ENCODE assay signal across 13 mouse cellular contexts in genomic region chr9:17500161-17500756, GRCm38 (mm10).
DNase-seq lines count a peak whose midpoint lies in the region; ATAC-seq and TF ChIP-seq lines count a peak whose summit lies in the region.
"Had no signal": no experiment of that assay in that cellular context is flagged by ENCODE, and none has a peak within 500 bp of the region (broad histone marks: within the 10 kb centered on the region; RNA-seq: fewer than 3 reads in every experiment).

No protein-coding gene starts in this region.

- no peaks in the 10 kb centered on the region for H3K9me3 ChIP-seq in forebrain, embryonic 14.5 days (replicated peaks; ENCODE audit: control insufficient read depth, low read length)
- H3K9me3 ChIP-seq in forebrain, embryonic 16.5 days (ENCODE audit: control insufficient read depth, low read length), result no peaks in the 10 kb centered on the region
- H3K9me3 ChIP-seq in lung, embryonic 16.5 days (ENCODE audit: control insufficient read depth, low read length), result no peaks in the 10 kb centered on the region
- H3K9me3 ChIP-seq in hindbrain, embryonic 14.5 days (ENCODE audit: control insufficient read depth, low read length), result no peaks in the 10 kb centered on the region
- no peaks in the 10 kb centered on the region for H3K9me3 ChIP-seq in midbrain, postnatal 0 days (ENCODE audit: low read length)
- H3K9me3 ChIP-seq: G1E had no signal

- no peak overlapping the region for H3K27ac ChIP-seq in forebrain, embryonic 14.5 days (ENCODE audit: low read depth, low read length)
- no peak overlapping the region for H3K27ac ChIP-seq in forebrain, embryonic 16.5 days (ENCODE audit: low read length)
- no peak overlapping the region for H3K27ac ChIP-seq in lung, embryonic 16.5 days (ENCODE audit: low read length)
- no peak overlapping the region for H3K27ac ChIP-seq in hindbrain, embryonic 14.5 days
- H3K27ac ChIP-seq in midbrain, postnatal 0 days (ENCODE audit: low read depth, low read length), result no peak overlapping the region

- H3K4me1 ChIP-seq in forebrain, embryonic 14.5 days (ENCODE audit: control insufficient read depth, insufficient read depth, low read length), result no peaks in the 10 kb centered on the region
- no peaks in the 10 kb centered on the region for H3K4me1 ChIP-seq in forebrain, embryonic 16.5 days (replicated peaks; ENCODE audit: control insufficient read depth, insufficient read depth, low read length)
- H3K4me1 ChIP-seq in lung, embryonic 16.5 days (replicated peaks; ENCODE audit: control insufficient read depth, insufficient read depth, low read length), result no peaks in the 10 kb centered on the region
- no peaks in the 10 kb centered on the region for H3K4me1 ChIP-seq in hindbrain, embryonic 14.5 days (replicated peaks; ENCODE audit: control insufficient read depth, insufficient read depth, low read length)
- no peaks in the 10 kb centered on the region for H3K4me1 ChIP-seq in midbrain, postnatal 0 days (ENCODE audit: insufficient read depth, low read length)

- DNase-seq in forebrain, embryonic 14.5 days (ENCODE audit: low spot score), result peak; percentile 45
- no peak for DNase-seq in lung, postnatal 10 days
- DNase-seq in hindbrain, embryonic 14.5 days (ENCODE audit: low spot score), result no peak
- peak; percentile 0 for DNase-seq in midbrain, postnatal 0 days (ENCODE audit: low spot score)
- DNase-seq in frontal cortex, adult 2 months (ENCODE audit: extremely low spot score in 1 of 2, low spot score in 1 of 2), result no peak
- no peak for DNase-seq in cerebellum, postnatal 14 days
- DNase-seq: adrenal gland, postnatal 25 days; gastrocnemius, postnatal 36 days; lung, adult 2 months; thymus, postnatal 36 days had no signal

- no peaks in the 10 kb centered on the region for H3K27me3 ChIP-seq in forebrain, embryonic 14.5 days (replicated peaks; ENCODE audit: control insufficient read depth, insufficient read depth, low read length)
- no peaks in the 10 kb centered on the region for H3K27me3 ChIP-seq in forebrain, embryonic 16.5 days (replicated peaks; ENCODE audit: control insufficient read depth, insufficient read depth, low read length)
- H3K27me3 ChIP-seq in lung, embryonic 16.5 days (ENCODE audit: control insufficient read depth, insufficient read depth, low read depth, low read length), result no peaks in the 10 kb centered on the region
- no peaks in the 10 kb centered on the region for H3K27me3 ChIP-seq in hindbrain, embryonic 14.5 days (ENCODE audit: control insufficient read depth, insufficient read depth, low read length)
- H3K27me3 ChIP-seq in midbrain, postnatal 0 days (ENCODE audit: insufficient read depth, low read length), result no peaks in the 10 kb centered on the region

- no peak overlapping the region for H3K4me2 ChIP-seq in forebrain, embryonic 14.5 days (ENCODE audit: low read length)
- no peak overlapping the region for H3K4me2 ChIP-seq in forebrain, embryonic 16.5 days (ENCODE audit: low read length)
- H3K4me2 ChIP-seq in lung, embryonic 16.5 days (ENCODE audit: low read depth, low read length), result no peak overlapping the region
- H3K4me2 ChIP-seq in hindbrain, embryonic 14.5 days (replicated peaks), result no peak overlapping the region
- H3K4me2 ChIP-seq in midbrain, postnatal 0 days (ENCODE audit: low read depth, low read length, poor library complexity, severe bottlenecking), result no peak overlapping the region

- H3K9ac ChIP-seq in forebrain, embryonic 14.5 days (ENCODE audit: low read length), result no peak overlapping the region
- H3K9ac ChIP-seq in forebrain, embryonic 16.5 days (replicated peaks; ENCODE audit: low read depth, low read length), result no peak overlapping the region
- H3K9ac ChIP-seq in lung, embryonic 16.5 days (ENCODE audit: low read length), result no peak overlapping the region
- no peak overlapping the region for H3K9ac ChIP-seq in hindbrain, embryonic 14.5 days
- H3K9ac ChIP-seq in midbrain, postnatal 0 days (replicated peaks; ENCODE audit: low read length, poor library complexity, severe bottlenecking), result no peak overlapping the region

- peak; percentile 46 for ATAC-seq in forebrain, embryonic 14.5 days
- ATAC-seq in forebrain, embryonic 16.5 days, result no peak
- ATAC-seq in lung, embryonic 16.5 days (ENCODE audit: low read depth), result peak; percentile 45; the same call in 1 of the 2 replicates
- ATAC-seq in hindbrain, embryonic 14.5 days (ENCODE audit: low FRiP score), result peak; percentile 68; the same call in 1 of the 2 replicates
- no peak for ATAC-seq in midbrain, postnatal 0 days (ENCODE audit: low FRiP score)

- H3K36me3 ChIP-seq in forebrain, embryonic 14.5 days (ENCODE audit: control insufficient read depth, insufficient read depth, low read length), result no peaks in the 10 kb centered on the region
- no peaks in the 10 kb centered on the region for H3K36me3 ChIP-seq in forebrain, embryonic 16.5 days (ENCODE audit: control insufficient read depth, insufficient read depth)
- H3K36me3 ChIP-seq in lung, embryonic 16.5 days (ENCODE audit: control insufficient read depth, insufficient read depth, low read length), result no peaks in the 10 kb centered on the region
- H3K36me3 ChIP-seq in hindbrain, embryonic 14.5 days (replicated peaks; ENCODE audit: control insufficient read depth, insufficient read depth), result no peaks in the 10 kb centered on the region
- no peaks in the 10 kb centered on the region for H3K36me3 ChIP-seq in midbrain, postnatal 0 days (ENCODE audit: insufficient read depth, low read length)
- H3K36me3 ChIP-seq: G1E had no signal

- H3K4me3 ChIP-seq in forebrain, embryonic 14.5 days (ENCODE audit: low read depth, low read length), result no peak overlapping the region
- H3K4me3 ChIP-seq in forebrain, embryonic 16.5 days (replicated peaks; ENCODE audit: low read length), result no peak overlapping the region
- H3K4me3 ChIP-seq in lung, embryonic 16.5 days (ENCODE audit: low read length), result no peak overlapping the region
- H3K4me3 ChIP-seq in hindbrain, embryonic 14.5 days (replicated peaks; ENCODE audit: low read length), result no peak overlapping the region
- no peak overlapping the region for H3K4me3 ChIP-seq in midbrain, postnatal 0 days (ENCODE audit: low read depth, low read length)

- 81% methylated on average over 7 of the region's 7 CpGs for WGBS in forebrain, embryonic 14.5 days
- WGBS in forebrain, embryonic 16.5 days, result 78% methylated on average over 7 of the region's 7 CpGs
- 36% methylated on average over 7 of the region's 7 CpGs for WGBS in lung, embryonic 16.5 days
- WGBS in hindbrain, embryonic 14.5 days, result 43% methylated on average over 7 of the region's 7 CpGs
- 77% methylated on average over 7 of the region's 7 CpGs for WGBS in midbrain, postnatal 0 days

- TF ChIP-seq CTCF in midbrain, postnatal 0 days (IDR thresholded peaks at IDR 0.05), result no peak

Comparison
In these comparisons a context has a peak if more than half of its experiments do, and no peak if none do; other contexts are left out.
1. ATAC-seq: peak in forebrain, embryonic 14.5 days (single experiment), lung, embryonic 16.5 days (single experiment) and hindbrain, embryonic 14.5 days (single experiment); none in forebrain, embryonic 16.5 days (single experiment) and midbrain, postnatal 0 days (single experiment).
2. DNase-seq: peak in forebrain, embryonic 14.5 days (single experiment) and midbrain, postnatal 0 days (single experiment); none in lung, postnatal 10 days (single experiment), hindbrain, embryonic 14.5 days (single experiment), frontal cortex, adult 2 months (0 of 2) and cerebellum, postnatal 14 days (0 of 2).